Mouse (Mus musculus): Measurements from ENCODE around the gene Fkbp1b.
"Not testable (repeated sequence)": the region's sequence is repeated elsewhere in the genome, so short reads cannot be mapped to it uniquely, and the experiment has no call there.

Gene Fkbp1b

DNA sequence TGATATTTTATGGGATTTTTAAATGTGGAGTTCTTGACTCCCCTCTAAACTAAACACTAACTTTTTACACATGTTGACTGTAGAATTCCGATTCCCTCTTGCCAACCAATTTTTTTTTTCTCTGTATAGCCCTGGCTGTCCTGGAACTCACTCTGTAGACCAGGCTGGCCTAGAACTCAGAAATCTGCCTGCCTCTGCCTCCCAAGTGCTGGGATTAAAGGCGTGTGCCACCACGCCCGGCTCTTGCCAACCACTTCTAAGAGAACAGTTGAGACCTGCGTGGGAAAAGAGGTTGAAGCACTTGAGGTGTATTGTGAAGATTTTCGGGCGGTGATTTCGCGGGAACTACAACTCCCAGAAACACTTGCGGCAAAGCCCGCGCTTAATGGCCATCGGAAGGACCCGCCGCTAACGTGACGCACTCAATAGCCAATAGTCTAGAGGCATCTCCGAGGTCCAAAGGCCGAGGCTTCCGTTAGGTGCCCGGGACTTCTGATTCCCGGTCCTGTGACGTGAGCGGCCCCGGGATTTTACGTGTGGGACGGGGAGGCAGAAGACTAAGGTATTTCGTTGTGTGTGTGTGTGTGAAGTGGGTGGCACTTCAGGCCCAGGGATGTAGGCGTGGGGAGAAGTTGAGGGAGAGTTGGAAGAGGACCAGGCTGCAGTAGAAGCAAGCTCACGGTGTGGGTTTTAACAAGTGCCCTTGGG lies 1.7 kb upstream of the Fkbp1b start, which contains the start of gene Wdcp:
TSS of gene Wdcp (plus strand) at position 414 of the 708 bp plus-strand sequence.
- DNase-seq, result peak; percentile 88

- DNase-seq, result no peak
These were observed 1.1 kb upstream of the Fkbp1b start for GRCm38 (mm10) chr12:4842456-4842855.

DNA sequence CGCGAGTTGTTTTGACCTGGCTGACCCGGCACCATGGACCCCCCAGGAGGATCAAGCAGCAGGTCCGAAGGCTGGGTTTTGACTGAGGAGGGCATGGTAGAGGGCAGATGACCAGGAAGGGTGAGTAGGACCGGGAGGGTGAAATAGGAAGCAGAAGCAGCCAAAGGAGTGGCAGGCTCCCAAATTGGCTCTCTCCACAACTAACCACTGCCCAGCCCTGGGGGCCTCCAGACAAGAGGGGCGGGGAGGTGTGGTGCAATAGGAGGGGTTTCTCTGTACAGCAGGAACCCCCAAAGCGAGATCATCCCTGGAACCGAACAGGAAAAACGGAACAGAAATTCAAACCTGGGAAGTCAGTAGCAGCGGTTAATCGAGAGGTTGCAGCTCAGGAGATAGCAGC lies 650 bp downstream of the Fkbp1b start:
- no peak for DNase-seq

DNA sequence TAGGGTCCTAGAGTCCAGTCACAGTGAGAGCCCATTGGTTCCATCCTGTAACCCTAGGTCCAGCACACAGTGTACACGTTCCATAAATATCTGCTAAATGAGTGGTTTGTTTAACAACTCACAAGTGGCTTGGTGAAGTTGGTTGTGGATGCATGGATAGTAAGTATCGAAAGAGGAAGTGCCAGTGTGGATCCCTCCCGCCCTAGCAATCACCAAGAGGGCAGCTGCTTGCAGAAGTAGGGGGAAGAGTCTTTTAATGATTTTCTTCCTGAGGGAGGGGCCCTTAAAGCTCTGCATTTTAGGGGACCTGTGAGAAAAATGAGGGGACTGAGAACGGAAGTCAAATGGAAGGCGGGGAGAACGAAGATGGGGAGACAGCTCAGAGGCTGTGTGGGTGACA lies 1.4 kb downstream of the Fkbp1b start:
- no peak for DNase-seq

GRCm38 (mm10) chr12:4836959-4837358 lies 4.4 kb downstream of the Fkbp1b start:
- DNase-seq, result no peak

GRCm38 (mm10) chr12:4827256-4827655 lies 14.1 kb downstream of the Fkbp1b start:
- no peak for DNase-seq

GRCm38 (mm10) chr12:4817361-4818101 lies 23.9 kb downstream of the Fkbp1b start, which contains the start of gene Sf3b6:
Sf3b6 (plus strand) TSS chr12:4817544.
- DNase-seq, result peak; percentile 99

DNA sequence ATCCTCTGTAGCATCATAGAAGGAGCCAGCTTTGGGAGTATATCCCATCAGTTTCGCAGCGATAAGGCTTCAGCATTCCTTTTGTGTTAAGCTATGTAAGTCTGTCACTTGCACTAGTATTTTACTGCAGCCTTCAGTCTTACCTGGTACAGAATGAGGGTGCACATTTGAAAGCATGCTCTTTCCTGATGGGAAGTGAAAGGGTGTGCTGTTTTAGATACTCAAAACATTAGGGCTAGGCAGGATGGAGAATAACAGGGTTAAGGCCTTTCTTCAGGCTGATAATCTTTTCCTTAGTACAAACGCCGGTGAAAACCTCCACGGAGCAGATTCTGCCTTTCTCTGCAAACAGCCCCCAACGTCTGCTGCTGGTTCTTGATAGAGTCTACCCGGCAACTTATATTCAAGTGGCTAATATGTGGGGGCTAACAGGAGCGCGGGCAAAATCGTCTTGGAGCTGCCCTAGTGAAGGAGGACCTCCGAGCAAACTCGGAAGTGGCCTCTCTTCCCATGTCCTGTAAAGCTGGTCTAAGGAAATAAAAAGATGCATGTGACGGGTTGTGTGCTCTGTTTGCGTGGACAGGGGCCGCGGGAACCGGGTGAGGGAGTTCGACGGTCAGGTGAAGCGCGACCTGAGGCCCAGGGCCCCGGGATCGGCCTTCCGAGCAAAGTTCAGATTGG lies 24.6 kb downstream of the Fkbp1b start:
- no peak for DNase-seq

- peak; percentile 38 for DNase-seq
These were observed 27.8 kb downstream of the Fkbp1b start for GRCm38 (mm10) chr12:4813636-4814035.

DNA sequence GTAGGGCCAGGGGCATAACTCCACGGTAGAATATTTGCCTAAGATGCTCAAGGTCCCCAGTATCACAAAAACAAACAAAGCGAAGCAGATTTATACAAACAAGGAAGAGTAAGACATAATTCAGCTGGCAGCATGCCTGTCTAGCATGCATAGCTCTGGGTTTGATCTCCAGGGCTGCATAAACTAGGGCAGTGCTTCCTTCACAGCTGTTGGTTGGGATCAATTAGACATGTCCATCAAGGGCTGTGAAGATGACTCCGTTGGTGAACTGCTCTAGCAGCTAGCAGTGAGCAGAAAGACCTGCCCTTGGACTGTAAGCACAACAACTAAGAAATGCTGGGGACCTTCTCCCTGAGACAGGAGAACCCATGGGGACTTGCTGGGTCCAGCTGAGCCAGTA lies 29.7 kb downstream of the Fkbp1b start:
- DNase-seq, result no peak

GRCm38 (mm10) chr12:4811036-4811435 lies 30.4 kb downstream of the Fkbp1b start:
- DNase-seq, result no peak

DNA sequence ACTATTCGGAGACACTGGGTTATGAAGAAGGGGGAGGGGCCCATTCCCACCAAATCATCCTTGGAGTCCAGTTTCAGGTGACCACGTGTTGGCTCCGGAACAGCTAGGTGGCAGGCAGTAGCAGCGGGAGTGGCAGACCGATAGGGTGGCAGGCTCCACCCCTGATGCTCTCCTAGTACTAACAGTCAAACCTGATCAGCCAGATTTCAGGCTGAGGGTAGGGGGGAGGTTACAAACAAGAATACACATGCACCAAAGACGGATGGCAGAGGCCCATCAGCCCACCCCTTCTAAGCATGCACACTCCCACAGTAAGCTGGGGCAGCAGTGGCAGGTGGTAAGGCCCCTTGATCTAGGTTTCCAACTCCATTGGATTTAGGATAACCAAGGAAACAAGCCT lies 43.9 kb downstream of the Fkbp1b start:
- DNase-seq, result not testable (repeated sequence)

DNA sequence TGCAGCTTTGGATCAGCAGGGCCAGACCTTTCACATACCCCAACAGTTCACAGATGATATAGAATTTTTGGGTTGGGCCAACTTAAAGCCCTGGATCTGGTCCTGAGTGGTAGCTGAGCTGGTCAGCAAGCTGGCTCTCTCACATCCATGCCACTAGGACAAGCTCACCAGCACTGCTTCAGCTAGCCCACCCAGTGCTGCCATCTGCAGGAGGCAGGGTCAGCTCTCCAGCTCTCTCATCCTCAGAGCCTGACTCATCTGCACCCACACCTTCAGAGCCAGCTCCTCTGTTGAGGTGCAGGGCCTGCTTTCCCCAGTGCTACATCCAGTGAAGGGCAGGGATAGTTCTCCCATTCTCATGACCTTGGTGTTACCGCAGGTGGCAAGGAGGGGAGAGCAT lies 47.7 kb downstream of the Fkbp1b start:
- DNase-seq, result peak; percentile 10

DNA sequence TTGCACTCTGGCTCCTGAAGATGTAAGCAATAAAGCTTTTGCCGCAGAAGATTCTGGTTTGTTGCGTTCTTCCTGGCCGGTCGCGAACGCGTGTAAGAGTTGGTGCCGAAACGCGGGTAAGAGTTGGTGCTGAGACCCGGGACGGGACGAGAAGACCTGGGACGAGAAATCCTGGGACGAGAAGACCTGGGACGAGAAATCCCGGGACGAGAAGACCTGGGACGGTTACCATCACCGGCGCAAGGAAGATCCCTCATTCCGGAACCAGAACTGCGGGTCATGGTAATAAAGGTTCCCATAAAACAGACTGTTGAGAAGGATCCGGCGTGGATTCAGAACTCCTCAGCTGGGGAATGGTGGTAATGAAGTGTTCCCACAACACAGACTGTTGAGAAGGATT lies 53.3 kb downstream of the Fkbp1b start:
- DNase-seq, result not testable (repeated sequence)

GRCm38 (mm10) chr12:4784466-4784865 lies 56.9 kb downstream of the Fkbp1b start:
- no peak for DNase-seq

DNA sequence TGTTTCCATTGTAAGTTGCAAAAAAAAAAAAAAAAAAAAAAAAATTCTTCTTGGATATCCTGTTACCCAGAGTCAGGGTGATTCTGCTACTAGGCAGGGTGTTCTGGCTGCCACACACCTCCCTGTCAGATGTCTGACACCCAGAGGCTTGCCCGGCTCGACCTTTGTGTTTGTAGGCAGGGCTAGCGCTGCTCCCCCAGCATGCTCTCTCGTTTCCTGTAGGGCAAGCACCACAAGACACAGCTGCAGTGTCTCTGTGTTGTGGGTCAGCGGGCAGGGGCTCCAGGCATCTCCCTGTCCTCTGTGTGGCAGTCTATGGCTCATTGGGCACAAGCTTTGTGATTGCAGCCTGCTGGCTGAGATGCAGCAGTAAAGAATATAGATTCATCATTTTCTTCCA lies 57.8 kb downstream of the Fkbp1b start:
- no peak for DNase-seq

Measured in lung, postnatal 14 days (tissue).